Mouse (Mus musculus): ENCODE results near the gene Sell.

The Sell gene

GRCm38 (mm10) chr1:164132609-164133008, 70.8 kb downstream of the Sell start:
- no peak for DNase-seq (ENCODE audit: low spot score in 2 of 2)
